Mouse (Mus musculus) CD8-positive naive resting alpha-beta T cell, adult 57 days (primary cell): Measurements from ENCODE around the gene Gm21764. TPM values are rescaled to one million over a fixed set of nuclear protein-coding genes. Genes with fewer than 3 reads are reported as not detected.

ENCODE experiments used
- total RNA-seq: library from RNA; stranded (reverse); gene quantifications from one replicate; pipeline ENCODE4 v1.2.4, GENCODE M21; 2023

Gm21764 gene
- total RNA-seq = not detected

GRCm38 (mm10) chrY:18061712-18062111 lies at the start of gene Gm21764:
TSS of gene Gm21764 (minus strand) at chrY:18061812.

GRCm38 (mm10) chrY:18088816-18089215 lies 27.2 kb upstream of the Gm21764 start, which contains the start of gene Ssty1:
TSS of gene Ssty1 (plus strand) at chrY:18089116.

Other genes starting within 250 kb of the Gm21764 start
- not detected for gene Gm21904, start 215.5 kb downstream of the Gm21764 start, total RNA-seq
- gene Gm20772, start 187.1 kb downstream of the Gm21764 start, total RNA-seq = not detected
- not detected for gene Gm20831, start 187.1 kb downstream of the Gm21764 start, total RNA-seq
- gene Srsy, start 124.5 kb downstream of the Gm21764 start, total RNA-seq = not detected
- gene Ssty1, start 27.3 kb upstream of the Gm21764 start, total RNA-seq = not detected